Mouse (Mus musculus) hindbrain, embryonic 15.5 days (tissue): ENCODE measurements around the gene Traf3ip2. TPM values are rescaled to one million over a fixed set of nuclear protein-coding genes. Genes with fewer than 3 reads are reported as not detected.
A peak's percentile ranks its signal among the peaks of the same experiment; 100 is the strongest.

Experiments
- ATAC-seq: fragments of 200-750 bp; cut with Nextera tagmentation; 2 replicates; pipeline ENCODE4 v1.8.0; 2017; ENCODE audit warnings: low read depth, moderate number of reproducible peaks, moderate TSS enrichment; ENCODE audit not compliant: low FRiP score
- H3K27ac ChIP-seq: fragments of 300-500 bp; sonication (generic); replicated peaks from 2 replicates; pipeline ENCODE4 v1.5.1; 2015; ENCODE audit warnings: mild to moderate bottlenecking, inconsistent platforms
- H3K27me3 ChIP-seq: fragments of 300-500 bp; sonication (generic); 2 replicates; pipeline ENCODE4 v1.6.1; 2015; ENCODE audit warnings: control low read depth, inconsistent platforms
- H3K36me3 ChIP-seq: fragments of 300-500 bp; sonication (generic); 2 replicates; pipeline ENCODE4 v1.6.1; 2015; ENCODE audit warnings: control low read depth, inconsistent platforms
- H3K4me1 ChIP-seq: fragments of 300-500 bp; sonication (generic); replicated peaks from 2 replicates; pipeline ENCODE4 v1.6.1; 2015; ENCODE audit warnings: control low read depth, inconsistent platforms
- H3K4me2 ChIP-seq: fragments of 300-500 bp; sonication (generic); 2 replicates; pipeline ENCODE4 v1.6.1; 2015; ENCODE audit warnings: moderate library complexity, mild to moderate bottlenecking, inconsistent platforms
- H3K4me3 ChIP-seq: fragments of 300-500 bp; sonication (generic); 2 replicates; pipeline ENCODE4 v1.5.1; 2015; ENCODE audit warnings: mild to moderate bottlenecking, inconsistent platforms
- H3K9ac ChIP-seq: fragments of 300-500 bp; sonication (generic); 2 replicates; pipeline ENCODE4 v1.6.1; 2015; ENCODE audit warnings: inconsistent platforms
- H3K9me3 ChIP-seq: fragments of 300-500 bp; sonication (generic); 2 replicates; pipeline ENCODE4 v1.6.1; 2016; ENCODE audit warnings: control low read depth, inconsistent platforms
- WGBS: fragments of 180-500 bp; shearing (Covaris S2); methylation state at CpG from one replicate; pipeline ENCODE4 v1.1.7; 2015; 5-methylcytosine and 5-hydroxymethylcytosine counted together
- polyA plus RNA-seq: library from polyadenylated mRNA; unstranded; fragments of >200 nt; fragmentation: Nextera tagmentation; extraction: Ambion mirVana; gene quantifications from 2 replicates; pipeline ENCODE4 v1.2.1, GENCODE M21; 2015

Gene Traf3ip2
- polyA plus RNA-seq, 1 experiment from 2014 or later = 7.9 TPM

GRCm38 (mm10) chr10:39660698-39661097, 48.0 kb downstream of the Traf3ip2 start:
- Histone ChIP-seq H3K9ac (no peak overlapping the region), H3K4me2 (no peak overlapping the region), H3K4me3 (no peak overlapping the region), H3K4me1 (peaks cover 39% of the 10 kb centered on the region), H3K9me3 (no peaks in the 10 kb centered on the region), H3K27ac (peak overlapping the region; percentile 79), H3K27me3 (no peaks in the 10 kb centered on the region), H3K36me3 (no peaks in the 10 kb centered on the region)
- ATAC-seq = no peak
- WGBS = 30% methylated on average over 5 of the region's 5 CpGs

- no peaks in the 10 kb centered on the region for H3K36me3 ChIP-seq
- H3K9ac ChIP-seq = no peak overlapping the region
- H3K4me1 ChIP-seq = peaks cover 19% of the 10 kb centered on the region
- H3K4me2 ChIP-seq = no peak overlapping the region
- no peaks in the 10 kb centered on the region for H3K9me3 ChIP-seq
- H3K4me3 ChIP-seq = no peak overlapping the region
- 53% methylated on average over 4 of the region's 4 CpGs for WGBS
- H3K27me3 ChIP-seq = no peaks in the 10 kb centered on the region
- peak overlapping the region; percentile 81 for H3K27ac ChIP-seq
- ATAC-seq = peak; percentile 73
These were observed 52.4 kb downstream of the Traf3ip2 start for GRCm38 (mm10) chr10:39665071-39665502.

- H3K27ac ChIP-seq = no peak overlapping the region
These were observed 53.3 kb downstream of the Traf3ip2 start for GRCm38 (mm10) chr10:39666027-39666426.

DNA sequence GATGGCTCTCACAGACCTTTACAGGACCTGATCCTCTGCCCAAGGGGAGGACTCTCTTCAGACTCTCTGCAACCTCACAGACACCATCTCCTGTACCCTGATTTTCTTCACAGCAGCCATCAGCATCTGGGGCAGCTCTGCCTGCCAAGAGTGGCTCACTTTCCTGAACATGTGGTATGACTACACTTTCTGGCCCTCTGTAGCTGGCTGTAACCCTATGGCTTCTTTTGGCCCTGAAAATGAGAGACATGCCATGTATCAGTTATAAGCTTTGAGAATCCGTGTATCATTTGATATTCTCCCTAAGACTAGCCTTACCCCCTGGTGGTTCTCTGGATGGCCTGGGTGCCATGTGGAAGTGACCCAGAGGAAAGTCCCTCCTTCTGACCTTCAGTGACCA, 58.7 kb downstream of the Traf3ip2 start:
- H3K27ac ChIP-seq = peak overlapping the region; percentile 40; the same call in 1 of the 2 replicates
- 85% methylated on average over 1 of the region's 1 CpGs for WGBS

More at GRCm38 (mm10) chr10:39666027-39666426, 53.3 kb downstream of the Traf3ip2 start:
- no peak overlapping the region for H3K9ac ChIP-seq
- H3K4me2 ChIP-seq = no peak overlapping the region
- H3K4me1 ChIP-seq = peaks cover 10% of the 10 kb centered on the region
- H3K27me3 ChIP-seq = no peaks in the 10 kb centered on the region
- no peak overlapping the region for H3K4me3 ChIP-seq
- WGBS = 71% methylated on average over 3 of the region's 3 CpGs
- no peak for ATAC-seq
- H3K36me3 ChIP-seq = no peaks in the 10 kb centered on the region
- H3K9me3 ChIP-seq = no peaks in the 10 kb centered on the region

GRCm38 (mm10) chr10:39672547-39673051, 59.9 kb downstream of the Traf3ip2 start:
- H3K36me3 ChIP-seq = no peaks in the 10 kb centered on the region
- no peak overlapping the region for H3K4me3 ChIP-seq
- no peak overlapping the region for H3K4me2 ChIP-seq
- H3K27ac ChIP-seq = peak overlapping the region; percentile 40
- 8% methylated on average over 4 of the region's 4 CpGs for WGBS
- peaks cover 29% of the 10 kb centered on the region for H3K4me1 ChIP-seq
- H3K27me3 ChIP-seq = no peaks in the 10 kb centered on the region
- ATAC-seq = peak; percentile 90
- H3K9ac ChIP-seq = no peak overlapping the region
- H3K9me3 ChIP-seq = no peaks in the 10 kb centered on the region

More for the DNA sequence above, 58.7 kb downstream of the Traf3ip2 start:
- Histone ChIP-seq H3K9ac (no peak overlapping the region), H3K9me3 (no peaks in the 10 kb centered on the region), H3K27me3 (no peaks in the 10 kb centered on the region), H3K4me3 (no peak overlapping the region), H3K4me1 (peaks cover 29% of the 10 kb centered on the region), H3K4me2 (no peak overlapping the region), H3K36me3 (no peaks in the 10 kb centered on the region)
- no peak for ATAC-seq

DNA sequence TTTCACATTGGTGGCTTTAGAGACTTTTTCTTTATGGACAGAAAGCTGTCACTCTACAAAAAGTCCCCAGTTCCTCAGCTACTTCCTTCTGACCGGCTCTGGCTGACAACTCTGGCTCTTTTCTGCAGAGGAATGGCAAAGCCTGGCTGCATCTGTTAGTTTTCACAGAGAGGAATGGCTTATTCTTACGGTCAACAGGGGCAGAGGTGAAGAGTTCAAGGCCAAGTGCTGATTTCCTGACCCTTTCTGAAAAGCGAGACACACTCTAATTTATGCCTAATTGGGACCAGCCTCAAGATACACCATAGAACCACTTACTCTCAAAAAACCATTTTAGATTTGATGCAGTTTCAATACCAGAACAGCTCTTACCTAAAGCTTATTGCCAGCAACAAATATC, 61.4 kb downstream of the Traf3ip2 start:
- H3K9me3 ChIP-seq = no peaks in the 10 kb centered on the region
- WGBS = 30% methylated on average over 3 of the region's 3 CpGs
- H3K9ac ChIP-seq = no peak overlapping the region
- no peaks in the 10 kb centered on the region for H3K36me3 ChIP-seq
- H3K4me2 ChIP-seq = no peak overlapping the region
- no peaks in the 10 kb centered on the region for H3K27me3 ChIP-seq
- ATAC-seq = no peak
- peak overlapping the region; percentile 40; the same call in 1 of the 2 replicates for H3K27ac ChIP-seq
- H3K4me1 ChIP-seq = peaks cover 29% of the 10 kb centered on the region
- no peak overlapping the region for H3K4me3 ChIP-seq

DNA sequence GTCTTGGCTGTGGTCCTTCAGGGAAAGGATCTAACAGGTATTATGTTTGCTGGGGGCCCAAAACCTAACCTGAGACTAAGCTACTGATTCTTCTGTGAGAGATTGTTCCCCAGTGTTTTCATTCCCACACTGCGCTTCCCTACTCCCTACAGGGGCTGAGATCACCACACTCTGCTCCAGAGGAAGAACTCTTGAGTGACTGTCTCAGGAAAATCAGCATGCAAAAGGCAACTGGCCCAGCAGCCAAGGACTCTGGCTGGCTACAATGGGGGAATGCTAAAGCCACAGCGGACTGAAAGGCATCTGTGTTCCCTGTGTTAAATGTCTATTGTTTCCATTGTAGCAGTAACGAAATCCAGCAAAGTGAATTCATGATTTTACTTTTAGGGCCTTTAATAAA, 62.0 kb downstream of the Traf3ip2 start:
- WGBS = 22% methylated on average over 3 of the region's 3 CpGs

DNA sequence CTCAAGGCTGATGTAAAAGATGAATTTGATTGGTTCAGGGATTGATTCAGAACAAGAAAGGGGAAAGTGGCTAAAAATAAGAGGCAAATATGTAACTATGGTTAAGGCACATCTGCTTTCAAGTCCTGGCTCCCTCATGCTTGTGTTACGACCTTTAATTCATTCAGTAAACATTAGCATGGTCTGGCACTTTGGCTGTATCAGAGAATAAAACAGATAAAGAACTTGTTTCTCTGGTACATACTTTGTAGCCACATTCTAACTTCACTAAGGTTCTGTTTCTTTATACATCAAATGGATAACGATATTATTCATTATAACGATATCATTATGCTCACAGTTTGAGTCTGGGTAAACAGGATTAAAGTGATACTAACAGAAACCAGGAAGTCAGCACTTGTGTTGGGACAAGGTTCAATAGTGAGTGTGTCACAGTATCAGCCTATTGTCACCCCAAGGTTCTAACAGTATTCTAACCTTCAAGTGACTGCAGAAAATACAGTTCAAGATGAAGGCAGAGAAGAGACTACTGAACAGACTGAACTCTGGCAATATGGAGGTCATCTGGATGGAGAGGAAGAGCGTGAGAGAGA, 65.6 kb downstream of the Traf3ip2 start:
- no peak overlapping the region for H3K4me2 ChIP-seq
- H3K4me3 ChIP-seq = no peak overlapping the region
- H3K9ac ChIP-seq = no peak overlapping the region
- H3K27ac ChIP-seq = no peak overlapping the region
- H3K9me3 ChIP-seq = no peaks in the 10 kb centered on the region
- H3K36me3 ChIP-seq = no peaks in the 10 kb centered on the region
- H3K4me1 ChIP-seq = peaks cover 17% of the 10 kb centered on the region
- WGBS = 90% methylated on average over 4 of the region's 4 CpGs
- no peak for ATAC-seq
- no peaks in the 10 kb centered on the region for H3K27me3 ChIP-seq

More for the DNA sequence above, 62.0 kb downstream of the Traf3ip2 start:
- Histone ChIP-seq H3K9ac (no peak overlapping the region), H3K9me3 (no peaks in the 10 kb centered on the region), H3K4me3 (no peak overlapping the region), H3K27ac (peak overlapping the region; percentile 35), H3K27me3 (no peaks in the 10 kb centered on the region), H3K4me2 (no peak overlapping the region), H3K36me3 (no peaks in the 10 kb centered on the region), H3K4me1 (peaks cover 29% of the 10 kb centered on the region)
- 0 out of 2 replicates have a peak, but pooled peaks have one; percentile 47 for ATAC-seq

GRCm38 (mm10) chr10:39681014-39681413, 68.3 kb downstream of the Traf3ip2 start:
- H3K4me2 ChIP-seq = no peak overlapping the region
- no peak for ATAC-seq
- H3K36me3 ChIP-seq = no peaks in the 10 kb centered on the region
- H3K9ac ChIP-seq = no peak overlapping the region
- WGBS = 74% methylated on average over 4 of the region's 4 CpGs
- no peaks in the 10 kb centered on the region for H3K9me3 ChIP-seq
- H3K4me3 ChIP-seq = no peak overlapping the region
- H3K4me1 ChIP-seq = peaks cover 6% of the 10 kb centered on the region
- no peak overlapping the region for H3K27ac ChIP-seq
- no peaks in the 10 kb centered on the region for H3K27me3 ChIP-seq

GRCm38 (mm10) chr10:39682556-39682955, 69.8 kb downstream of the Traf3ip2 start:
- no peak for ATAC-seq
- Histone ChIP-seq H3K36me3 (no peaks in the 10 kb centered on the region), H3K9ac (no peak overlapping the region), H3K4me2 (no peak overlapping the region), H3K4me1 (peaks cover 6% of the 10 kb centered on the region), H3K27ac (no peak overlapping the region), H3K27me3 (no peaks in the 10 kb centered on the region), H3K9me3 (no peaks in the 10 kb centered on the region), H3K4me3 (no peak overlapping the region)
- 89% methylated on average over 2 of the region's 2 CpGs for WGBS

DNA sequence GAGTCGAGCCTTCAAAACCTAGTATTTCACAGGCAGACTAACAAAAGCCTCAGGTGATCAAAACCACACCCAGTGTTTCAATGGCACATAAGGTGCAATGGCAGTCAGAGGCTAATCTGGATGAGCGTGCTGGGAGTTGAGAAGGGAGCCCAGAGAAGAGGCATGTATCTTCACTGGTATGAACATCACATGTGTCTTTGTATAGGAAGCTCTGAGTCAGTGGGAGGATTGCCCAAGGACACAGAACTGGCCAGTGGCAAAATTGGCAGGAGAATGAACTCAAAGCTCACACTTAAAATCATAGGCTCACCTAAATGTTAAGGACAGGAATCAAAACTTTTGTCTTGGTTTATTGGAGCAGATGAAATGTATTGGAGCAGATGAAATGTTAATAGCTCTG, 70.7 kb downstream of the Traf3ip2 start:
- Histone ChIP-seq H3K4me3 (no peak overlapping the region), H3K27ac (no peak overlapping the region), H3K9ac (no peak overlapping the region), H3K4me1 (peaks cover 6% of the 10 kb centered on the region), H3K9me3 (no peaks in the 10 kb centered on the region), H3K27me3 (no peaks in the 10 kb centered on the region), H3K4me2 (no peak overlapping the region), H3K36me3 (no peaks in the 10 kb centered on the region)
- no peak for ATAC-seq
- WGBS = 93% methylated on average over 2 of the region's 2 CpGs

GRCm38 (mm10) chr10:39686811-39687210, 74.1 kb downstream of the Traf3ip2 start:
- no peak overlapping the region for H3K27ac ChIP-seq
- ATAC-seq = no peak

More at GRCm38 (mm10) chr10:39686811-39687210, 74.1 kb downstream of the Traf3ip2 start:
- H3K4me3 ChIP-seq = no peak overlapping the region
- H3K27me3 ChIP-seq = no peaks in the 10 kb centered on the region
- no peaks in the 10 kb centered on the region for H3K9me3 ChIP-seq
- no peak overlapping the region for H3K4me2 ChIP-seq
- H3K4me1 ChIP-seq = peaks cover 6% of the 10 kb centered on the region
- WGBS = 99% methylated on average over 4 of the region's 4 CpGs
- no peak overlapping the region for H3K9ac ChIP-seq
- no peaks in the 10 kb centered on the region for H3K36me3 ChIP-seq
